Mouse (Mus musculus) C2C12 (cell line): ENCODE data around the gene Tnfsf4. TPM values are rescaled to one million over a fixed set of nuclear protein-coding genes. Genes with fewer than 3 reads are reported as not detected.

Experiments
- H3K27me3 ChIP-seq: one replicate; pipeline ENCODE4 v1.6.1; 2011; ENCODE audit not compliant: control insufficient read depth, insufficient read depth, insufficient read length
- H3K36me3 ChIP-seq: one replicate; pipeline ENCODE4 v1.6.1; 2011; ENCODE audit not compliant: control insufficient read depth, insufficient read depth
- H3K4me3 ChIP-seq: one replicate; pipeline ENCODE4 v1.5.1; 2011; ENCODE audit warnings: mild to moderate bottlenecking, control low read depth; ENCODE audit not compliant: poor library complexity, insufficient read depth, severe bottlenecking
- H3K79me2 ChIP-seq: one replicate; pipeline ENCODE4 v1.6.1; 2011; ENCODE audit not compliant: control insufficient read depth, insufficient read depth
- H3K79me3 ChIP-seq: one replicate; pipeline ENCODE4 v1.6.1; 2011; ENCODE audit warnings: low read depth, control low read depth
- H3ac ChIP-seq: one replicate; pipeline ENCODE3; 2011; ENCODE audit warnings: low read depth; ENCODE audit not compliant: control insufficient read depth, insufficient read length
- CEBPB ChIP-seq: IDR thresholded peaks from one replicate; pipeline ENCODE4 v1.6.1; 2011; ENCODE audit warnings: low read depth, mild to moderate bottlenecking, control low read depth, moderate library complexity
- CTCF ChIP-seq: IDR thresholded peaks from one replicate; pipeline ENCODE4 v1.5.1; 2011; ENCODE audit not compliant: control insufficient read depth, insufficient read depth, insufficient read length
- FOSL1 ChIP-seq: IDR thresholded peaks from one replicate; pipeline ENCODE4 v1.8.0; 2011; ENCODE audit warnings: mild to moderate bottlenecking, low read length; ENCODE audit not compliant: poor library complexity, insufficient read depth, severe bottlenecking
- MAX ChIP-seq: IDR thresholded peaks from one replicate; pipeline ENCODE4 v1.6.1; 2011; ENCODE audit warnings: mild to moderate bottlenecking, control low read depth
- MYOD1 ChIP-seq: IDR thresholded peaks from one replicate; pipeline ENCODE4 v1.6.1; 2011; ENCODE audit warnings: low read depth; ENCODE audit not compliant: control insufficient read depth, insufficient read length
- MYOG ChIP-seq: IDR thresholded peaks from one replicate; pipeline ENCODE4 v1.6.1; 2011; ENCODE audit not compliant: control insufficient read depth, insufficient read length; ENCODE audit errors: extremely low read depth
- USF1 ChIP-seq: IDR thresholded peaks from one replicate; pipeline ENCODE4 v1.6.1; 2011; ENCODE audit warnings: low read depth, mild to moderate bottlenecking, control low read depth, moderate library complexity
- long read RNA-seq, 2 experiments: library from polyadenylated mRNA; unstranded; transcript quantifications; one replicate each; pipeline ENCODE4 v2.0.0; 2019 to 2020
- polyA plus RNA-seq: library from polyadenylated mRNA; unstranded; fragments of >200 nt; fragmentation: generic; extraction: Trizol; gene quantifications from one replicate; pipeline ENCODE4 v1.2.1, GENCODE M21; 2012; ENCODE audit warnings: missing spikeins

Tnfsf4 gene
- not detected for polyA plus RNA-seq
- long read RNA-seq, experiment 1: 0 reads
- long read RNA-seq, experiment 2: 0 reads

DNA sequence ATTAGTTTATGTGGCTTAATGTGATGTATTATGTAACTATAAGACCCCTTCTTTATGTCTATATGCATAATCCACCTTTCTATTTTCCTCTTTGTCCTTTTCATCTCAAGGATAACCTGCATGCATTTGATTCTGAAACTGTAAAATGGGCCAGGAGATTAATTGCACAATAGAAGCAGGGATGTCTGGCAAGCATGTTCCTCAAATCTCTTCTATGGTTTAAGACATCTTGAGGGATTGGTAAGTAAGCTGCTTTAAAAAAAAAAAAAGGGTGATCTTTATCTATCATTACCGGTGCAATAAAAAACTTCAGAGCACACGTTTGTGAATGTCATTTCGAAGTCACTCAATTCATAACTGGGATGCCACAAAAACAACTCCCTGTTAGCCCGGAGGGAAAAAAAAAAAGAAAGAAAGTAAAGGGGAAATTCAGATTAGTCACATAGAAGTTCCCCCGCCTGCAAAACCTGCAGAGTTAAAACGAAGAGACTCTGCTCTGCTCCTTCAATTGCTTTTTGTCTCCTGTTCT lies at the start of gene Tnfsf4:
Gene Tnfsf4, plus strand, starts transcription at position 479 of the 529 bp plus-strand sequence.
- no peak within 1 kb of the TSS for H3K4me3 ChIP-seq
- TF ChIP-seq CEBPB: peak; percentile 48
- TF ChIP-seq CTCF: no peak
- H3K27me3 ChIP-seq: no peaks in the 10 kb centered on the region
- no peaks in the 10 kb centered on the region for H3K79me2 ChIP-seq
- no peaks in the 10 kb centered on the region for H3K79me3 ChIP-seq
- no peaks in the 10 kb centered on the region for H3K36me3 ChIP-seq
- no peak within 1 kb of the TSS for H3ac ChIP-seq

- TF ChIP-seq FOSL1 (no peak), CTCF (no peak), MYOG (no peak), USF1 (no peak), CEBPB (no peak), MYOD1 (no peak), MAX (no peak)
- Histone ChIP-seq H3ac (no peak overlapping the region), H3K36me3 (no peaks in the 10 kb centered on the region), H3K79me3 (no peaks in the 10 kb centered on the region), H3K4me3 (no peak overlapping the region), H3K27me3 (no peaks in the 10 kb centered on the region), H3K79me2 (no peaks in the 10 kb centered on the region)
Measured at GRCm38 (mm10) chr1:161350981-161351380, 44.2 kb upstream of the Tnfsf4 start.

- Histone ChIP-seq H3K27me3 (no peaks in the 10 kb centered on the region), H3K4me3 (no peak overlapping the region), H3ac (no peak overlapping the region), H3K79me3 (no peaks in the 10 kb centered on the region), H3K36me3 (no peaks in the 10 kb centered on the region), H3K79me2 (no peaks in the 10 kb centered on the region)
- TF ChIP-seq CEBPB (no peak), MAX (no peak), CTCF (no peak), FOSL1 (no peak), MYOD1 (no peak), MYOG (no peak), USF1 (no peak)
Measured at GRCm38 (mm10) chr1:161365006-161365405, 30.2 kb upstream of the Tnfsf4 start.

- no peaks in the 10 kb centered on the region for H3K79me2 ChIP-seq
- H3K27me3 ChIP-seq: no peaks in the 10 kb centered on the region
- no peaks in the 10 kb centered on the region for H3K79me3 ChIP-seq
- H3ac ChIP-seq: no peak overlapping the region
- H3K4me3 ChIP-seq: no peak overlapping the region
- TF ChIP-seq FOSL1 (no peak), MYOD1 (no peak), MAX (no peak), CTCF (no peak), CEBPB (no peak)
- no peaks in the 10 kb centered on the region for H3K36me3 ChIP-seq
Measured at GRCm38 (mm10) chr1:161371919-161372318, 23.3 kb upstream of the Tnfsf4 start.

GRCm38 (mm10) chr1:161375866-161376265 lies 19.3 kb upstream of the Tnfsf4 start:
- no peaks in the 10 kb centered on the region for H3K79me2 ChIP-seq
- TF ChIP-seq MYOG (no peak), CTCF (no peak), MAX (no peak), MYOD1 (no peak), FOSL1 (no peak), USF1 (no peak)
- no peaks in the 10 kb centered on the region for H3K79me3 ChIP-seq
- H3ac ChIP-seq: no peak overlapping the region
- H3K36me3 ChIP-seq: no peaks in the 10 kb centered on the region
- no peak overlapping the region for H3K4me3 ChIP-seq
- no peaks in the 10 kb centered on the region for H3K27me3 ChIP-seq

DNA sequence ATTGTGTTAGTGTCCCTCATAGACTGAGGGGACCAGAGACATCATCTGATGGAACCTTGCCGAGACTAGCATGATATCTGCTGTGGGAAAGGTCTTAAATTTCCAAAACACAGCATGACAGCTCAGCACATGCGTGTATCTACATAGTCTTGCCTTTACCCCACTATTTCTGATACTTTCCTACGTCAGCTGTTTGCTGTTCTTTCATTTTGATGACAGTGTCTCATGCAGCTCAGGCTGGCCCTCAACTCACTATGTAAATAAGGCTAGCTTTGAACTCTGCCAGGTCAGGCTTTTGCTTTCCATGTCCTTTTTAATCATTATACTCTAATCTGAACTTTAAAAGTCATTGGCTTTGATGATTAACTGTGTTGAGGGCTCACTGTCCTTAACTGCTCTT lies 16.6 kb upstream of the Tnfsf4 start:
- Histone ChIP-seq H3K4me3 (no peak overlapping the region), H3K36me3 (no peaks in the 10 kb centered on the region), H3ac (no peak overlapping the region), H3K27me3 (no peaks in the 10 kb centered on the region), H3K79me2 (no peaks in the 10 kb centered on the region), H3K79me3 (no peaks in the 10 kb centered on the region)
- no peak for TF ChIP-seq CTCF
- no peak for TF ChIP-seq MYOG
- no peak for TF ChIP-seq USF1
- TF ChIP-seq FOSL1: no peak
- TF ChIP-seq MYOD1: no peak
